ENCODE assay signal across 19 mouse cellular contexts in genomic region chr10:122030420-122030819, GRCm38 (mm10).
"Had no signal": no experiment of that assay in that cellular context is flagged by ENCODE, and none has a peak within 500 bp of the region (broad histone marks: within the 10 kb centered on the region; RNA-seq: fewer than 3 reads in every experiment).

No protein-coding gene starts in this region.

- H3K9me3 ChIP-seq: kidney, embryonic 15.5 days; limb, embryonic 10.5 days; limb, embryonic 13.5 days; liver, embryonic 12.5 days; liver, embryonic 15.5 days; midbrain, embryonic 12.5 days; midbrain, embryonic 15.5 days; neural tube, embryonic 12.5 days; neural tube, embryonic 15.5 days had no signal

- DNase-seq: kidney, postnatal 10 days; liver; retina, postnatal 1 day; right cerebral cortex, postnatal 25 days; spleen, adult 18-20 months; thymus, postnatal 25 days had no signal

- H3K9ac ChIP-seq: hindbrain, embryonic 14.5 days; kidney, embryonic 15.5 days; limb, embryonic 13.5 days; liver, embryonic 12.5 days; liver, embryonic 15.5 days; midbrain, embryonic 12.5 days; midbrain, embryonic 15.5 days; neural tube, embryonic 12.5 days; neural tube, embryonic 15.5 days had no signal

- H3K4me3 ChIP-seq: kidney, embryonic 15.5 days; limb, embryonic 10.5 days; limb, embryonic 13.5 days; liver, embryonic 12.5 days; liver, embryonic 15.5 days; midbrain, embryonic 12.5 days; midbrain, embryonic 15.5 days; neural tube, embryonic 12.5 days; neural tube, embryonic 15.5 days had no signal

- H3K4me2 ChIP-seq: hindbrain, embryonic 14.5 days; liver, embryonic 12.5 days; liver, embryonic 15.5 days; midbrain, embryonic 12.5 days; midbrain, embryonic 15.5 days; neural tube, embryonic 12.5 days had no signal

- H3K36me3 ChIP-seq: kidney, embryonic 15.5 days; limb, embryonic 10.5 days; limb, embryonic 13.5 days; liver, embryonic 12.5 days; liver, embryonic 15.5 days; midbrain, embryonic 15.5 days; neural tube, embryonic 12.5 days; neural tube, embryonic 15.5 days had no signal

- H3K27ac ChIP-seq: hindbrain, embryonic 14.5 days; hindbrain, postnatal 0 days; limb, embryonic 10.5 days; liver, embryonic 12.5 days; liver, embryonic 15.5 days; macrophage; midbrain, embryonic 12.5 days; midbrain, embryonic 15.5 days; neural tube, embryonic 12.5 days had no signal

- H3K27me3 ChIP-seq: kidney, embryonic 15.5 days; limb, embryonic 13.5 days; liver, embryonic 12.5 days; liver, embryonic 15.5 days; midbrain, embryonic 12.5 days; midbrain, embryonic 15.5 days; neural tube, embryonic 12.5 days; neural tube, embryonic 15.5 days had no signal

- H3K4me1 ChIP-seq: midbrain, embryonic 12.5 days; midbrain, embryonic 15.5 days; neural tube, embryonic 12.5 days had no signal

- ATAC-seq: hindbrain, postnatal 0 days; inflammation-experienced regulatory T-cells, adult 6 months; liver, embryonic 12.5 days; midbrain, embryonic 15.5 days had no signal
